Mouse (Mus musculus): ENCODE measurements at regions not wholly inside any gene's neighbourhood (a gene's known extent, or its start where the extent isn't known, plus 50 kb on each side); places are given as distances from the start of the nearest gene placed in this dataset.

GRCm38 (mm10) chr3:149993199-149993598, 1002.8 kb upstream of the Adgrl2 start:
- no peak for DNase-seq (ENCODE audit: low spot score in 2 of 2)

GRCm38 (mm10) chr3:149987801-149988200, 997.4 kb upstream of the Adgrl2 start:
- no peak for DNase-seq (ENCODE audit: low spot score in 2 of 2)

GRCm38 (mm10) chr3:149956993-149957392, 966.6 kb upstream of the Adgrl2 start:
- no peak for DNase-seq (ENCODE audit: low spot score in 2 of 2)

- DNase-seq (ENCODE audit: low spot score in 2 of 2), result no peak
Measured at GRCm38 (mm10) chr3:149936197-149936596, 945.8 kb upstream of the Adgrl2 start.

- no peak for DNase-seq (ENCODE audit: low spot score in 2 of 2)
Measured at GRCm38 (mm10) chr3:149934832-149935231, 944.5 kb upstream of the Adgrl2 start.

GRCm38 (mm10) chr3:149928456-149929360, 938.4 kb upstream of the Adgrl2 start:
- no peak for DNase-seq (ENCODE audit: low spot score in 2 of 2)

- no peak for DNase-seq (ENCODE audit: low spot score in 2 of 2)
Measured at GRCm38 (mm10) chr3:149920206-149920605, 929.9 kb upstream of the Adgrl2 start.

GRCm38 (mm10) chr3:149918201-149918600, 927.8 kb upstream of the Adgrl2 start:
- DNase-seq (ENCODE audit: low spot score in 2 of 2), result no peak

GRCm38 (mm10) chr3:149910721-149911120, 920.4 kb upstream of the Adgrl2 start:
- no peak for DNase-seq (ENCODE audit: low spot score in 2 of 2)

- no peak for DNase-seq (ENCODE audit: low spot score in 2 of 2)
Measured at GRCm38 (mm10) chr3:149901783-149902182, 911.4 kb upstream of the Adgrl2 start.

- DNase-seq (ENCODE audit: low spot score in 2 of 2), result no peak
Measured at GRCm38 (mm10) chr3:149876553-149876952, 886.2 kb upstream of the Adgrl2 start.

- no peak for DNase-seq (ENCODE audit: low spot score in 2 of 2)
Measured at GRCm38 (mm10) chr3:149865945-149866344, 875.6 kb upstream of the Adgrl2 start.

GRCm38 (mm10) chr3:149846941-149847539, 856.7 kb upstream of the Adgrl2 start:
- no peak for DNase-seq (ENCODE audit: low spot score in 2 of 2)

- no peak for DNase-seq (ENCODE audit: low spot score in 2 of 2)
Measured at GRCm38 (mm10) chr3:149845826-149846486, 855.6 kb upstream of the Adgrl2 start.

GRCm38 (mm10) chr3:149845083-149845825, 854.9 kb upstream of the Adgrl2 start:
- no peak for DNase-seq (ENCODE audit: low spot score in 2 of 2)

GRCm38 (mm10) chr3:149837921-149838320, 847.6 kb upstream of the Adgrl2 start:
- no peak for DNase-seq (ENCODE audit: low spot score in 2 of 2)

GRCm38 (mm10) chr3:149836467-149837233, 846.3 kb upstream of the Adgrl2 start:
- DNase-seq (ENCODE audit: low spot score in 2 of 2), result no peak

GRCm38 (mm10) chr3:149827181-149827580, 836.8 kb upstream of the Adgrl2 start:
- no peak for DNase-seq (ENCODE audit: low spot score in 2 of 2)

GRCm38 (mm10) chr3:149826757-149827156, 836.4 kb upstream of the Adgrl2 start:
- DNase-seq (ENCODE audit: low spot score in 2 of 2), result no peak

- DNase-seq (ENCODE audit: low spot score in 2 of 2), result no peak
Measured at GRCm38 (mm10) chr3:149820670-149821069, 830.3 kb upstream of the Adgrl2 start.

GRCm38 (mm10) chr3:149819863-149820262, 829.5 kb upstream of the Adgrl2 start:
- no peak for DNase-seq (ENCODE audit: low spot score in 2 of 2)
